ENCODE assay signal across 17 mouse cellular contexts in genomic region chr4:54615886-54616285, GRCm38 (mm10).
DNase-seq lines count a peak whose midpoint lies in the region; ATAC-seq and TF ChIP-seq lines count a peak whose summit lies in the region.
"Had no signal": no experiment of that assay in that cellular context is flagged by ENCODE, and none has a peak within 500 bp of the region (broad histone marks: within the 10 kb centered on the region; RNA-seq: fewer than 3 reads in every experiment).

No protein-coding gene starts in this region.

- H3K9ac ChIP-seq in liver, adult 2 months (ENCODE audit: low read depth, low read length): no peak overlapping the region
- H3K9ac ChIP-seq in liver, embryonic 12.5 days: no peak overlapping the region
- no peak overlapping the region for H3K9ac ChIP-seq in kidney, postnatal 0 days (ENCODE audit: low read depth, low read length)
- H3K9ac ChIP-seq: heart, embryonic 13.5 days; limb, embryonic 12.5 days; liver, embryonic 15.5 days; neural tube, embryonic 15.5 days had no signal

- no peaks in the 10 kb centered on the region for H3K27me3 ChIP-seq in liver, adult 2 months (ENCODE audit: control insufficient read depth, insufficient read depth, low read length)
- H3K27me3 ChIP-seq in liver, embryonic 12.5 days (replicated peaks): no peaks in the 10 kb centered on the region
- no peaks in the 10 kb centered on the region for H3K27me3 ChIP-seq in kidney, adult 2 months (replicated peaks; ENCODE audit: control insufficient read depth, insufficient read depth, low read length)
- H3K27me3 ChIP-seq in kidney, postnatal 0 days (ENCODE audit: insufficient read depth, low read length): no peaks in the 10 kb centered on the region
- H3K27me3 ChIP-seq: heart, embryonic 13.5 days; limb, embryonic 12.5 days; liver, embryonic 15.5 days; neural tube, embryonic 15.5 days had no signal

- DNase-seq in liver, adult 2 months (ENCODE audit: extremely low read depth, low read depth, low spot score): peak; percentile 91
- peak; percentile 93 for DNase-seq in kidney, adult 2 months
- peak; percentile 23 for DNase-seq in kidney, postnatal 0 days (ENCODE audit: low spot score)
- DNase-seq in retina, postnatal 1 day: peak; percentile 56
- DNase-seq in urinary bladder, adult 2 months (ENCODE audit: low spot score): no peak
- no peak for DNase-seq in urinary bladder, postnatal 4 days (ENCODE audit: low spot score in 2 of 2)
- DNase-seq: adrenal gland, postnatal 36 days; cerebellum, adult 8-10 months; heart, postnatal 4 days; thymus, postnatal 4 days had no signal

- 0 out of 2 replicates have a peak overlapping the region, but pooled peaks have one; percentile 25 for H3K27ac ChIP-seq in liver, adult 2 months (replicated peaks; ENCODE audit: insufficient read depth, low read depth, low read length)
- H3K27ac ChIP-seq in liver, embryonic 12.5 days: no peak overlapping the region
- peak overlapping the region; percentile 87; the same call in 1 of the 2 replicates for H3K27ac ChIP-seq in kidney, adult 2 months (ENCODE audit: insufficient read depth, low read depth, low read length)
- H3K27ac ChIP-seq in kidney, postnatal 0 days: no peak overlapping the region
- H3K27ac ChIP-seq: heart, embryonic 13.5 days; left cerebral cortex, adult 2 months; limb, embryonic 12.5 days; liver, embryonic 15.5 days; neural tube, embryonic 15.5 days had no signal

- no peak for TF ChIP-seq CTCF in liver, adult 2 months (IDR thresholded peaks at IDR 0.05; ENCODE audit: low read depth, low read length)
- TF ChIP-seq CTCF in kidney, adult 2 months (conservative IDR thresholded peaks at IDR 0.05; ENCODE audit: insufficient read depth, insufficient read length, low read depth, low read length): no peak
- TF ChIP-seq CTCF in kidney, postnatal 0 days (IDR thresholded peaks at IDR 0.05; ENCODE audit: low read depth): no peak

- H3K4me3 ChIP-seq in liver, adult 2 months (ENCODE audit: insufficient read depth, low read depth, low read length): no peak overlapping the region
- no peak overlapping the region for H3K4me3 ChIP-seq in liver, embryonic 12.5 days
- no peak overlapping the region for H3K4me3 ChIP-seq in kidney, adult 2 months (ENCODE audit: insufficient read depth, low read depth, low read length)
- no peak overlapping the region for H3K4me3 ChIP-seq in kidney, postnatal 0 days (replicated peaks; ENCODE audit: low read depth, low read length)
- H3K4me3 ChIP-seq: heart, embryonic 13.5 days; left cerebral cortex, adult 2 months; limb, embryonic 12.5 days; liver, embryonic 15.5 days; myocyte; neural tube, embryonic 15.5 days had no signal

- peaks cover 10% of the 10 kb centered on the region for H3K4me1 ChIP-seq in liver, adult 2 months (ENCODE audit: control insufficient read depth, insufficient read depth, low read length)
- H3K4me1 ChIP-seq in liver, embryonic 12.5 days: no peaks in the 10 kb centered on the region
- H3K4me1 ChIP-seq in kidney, adult 2 months (ENCODE audit: control insufficient read depth, insufficient read depth, low read length): peaks cover 10% of the 10 kb centered on the region; the same call in 1 of the 2 replicates
- H3K4me1 ChIP-seq in kidney, postnatal 0 days (replicated peaks; ENCODE audit: insufficient read depth, low read length): no peaks in the 10 kb centered on the region
- H3K4me1 ChIP-seq: heart, embryonic 13.5 days; limb, embryonic 12.5 days; liver, embryonic 15.5 days had no signal

- no peak for ATAC-seq in liver, embryonic 12.5 days
- peak; percentile 75; the same call in 1 of the 2 replicates for ATAC-seq in kidney, postnatal 0 days (replicated peaks; ENCODE audit: low FRiP score, low read depth)

- no peaks in the 10 kb centered on the region for H3K79me2 ChIP-seq in liver, adult 2 months (ENCODE audit: control insufficient read depth, insufficient read depth, low read length)

- WGBS in liver, adult 2 months: 10% methylated on average over 1 of the region's 1 CpGs
- 25% methylated on average over 1 of the region's 1 CpGs for WGBS in liver, embryonic 12.5 days (ENCODE audit: insufficient replicate concordance)
- WGBS in kidney, adult 2 months: 23% methylated on average over 1 of the region's 1 CpGs
- 13% methylated on average over 1 of the region's 1 CpGs for WGBS in kidney, postnatal 0 days

- no peak for TF ChIP-seq POLR2A in liver, adult 2 months (IDR thresholded peaks at IDR 0.05; ENCODE audit: extremely low read depth, insufficient read depth, low read length)
- TF ChIP-seq POLR2A in kidney, adult 2 months (IDR thresholded peaks at IDR 0.05; ENCODE audit: low read depth, low read length): no peak

- H3K36me3 ChIP-seq in liver, adult 2 months (ENCODE audit: control insufficient read depth, insufficient read depth, low read length): no peaks in the 10 kb centered on the region
- H3K36me3 ChIP-seq in liver, embryonic 12.5 days: no peaks in the 10 kb centered on the region
- H3K36me3 ChIP-seq in kidney, adult 2 months (ENCODE audit: control insufficient read depth, insufficient read depth, low read length): no peaks in the 10 kb centered on the region
- no peaks in the 10 kb centered on the region for H3K36me3 ChIP-seq in kidney, postnatal 0 days (ENCODE audit: insufficient read depth, low read length)
- H3K36me3 ChIP-seq: heart, embryonic 13.5 days; limb, embryonic 12.5 days; liver, embryonic 15.5 days; neural tube, embryonic 15.5 days had no signal

- H3K9me3 ChIP-seq in liver, embryonic 12.5 days (replicated peaks): no peaks in the 10 kb centered on the region
- no peaks in the 10 kb centered on the region for H3K9me3 ChIP-seq in kidney, postnatal 0 days (replicated peaks; ENCODE audit: low read length)
- H3K9me3 ChIP-seq: heart, embryonic 13.5 days; limb, embryonic 12.5 days; liver, embryonic 15.5 days; neural tube, embryonic 15.5 days had no signal

- no peak overlapping the region for H3K4me2 ChIP-seq in liver, embryonic 12.5 days
- H3K4me2 ChIP-seq in kidney, postnatal 0 days (ENCODE audit: low read length): no peak overlapping the region
- H3K4me2 ChIP-seq: heart, embryonic 13.5 days; limb, embryonic 12.5 days; liver, embryonic 15.5 days; neural tube, embryonic 15.5 days had no signal

Comparison
In these comparisons a context has a peak if more than half of its experiments do, and no peak if none do; other contexts are left out.
1. H3K27ac ChIP-seq: peak in liver, adult 2 months (single experiment) and kidney, adult 2 months (single experiment); none in liver, embryonic 12.5 days (single experiment) and kidney, postnatal 0 days (single experiment).
2. DNase-seq: peak in liver, adult 2 months (single experiment), kidney, adult 2 months (single experiment), kidney, postnatal 0 days (single experiment) and retina, postnatal 1 day (single experiment); none in urinary bladder, adult 2 months (single experiment) and urinary bladder, postnatal 4 days (0 of 2).